8 mouse cellular contexts compared by ENCODE assay signal in the genomic region with DNA sequence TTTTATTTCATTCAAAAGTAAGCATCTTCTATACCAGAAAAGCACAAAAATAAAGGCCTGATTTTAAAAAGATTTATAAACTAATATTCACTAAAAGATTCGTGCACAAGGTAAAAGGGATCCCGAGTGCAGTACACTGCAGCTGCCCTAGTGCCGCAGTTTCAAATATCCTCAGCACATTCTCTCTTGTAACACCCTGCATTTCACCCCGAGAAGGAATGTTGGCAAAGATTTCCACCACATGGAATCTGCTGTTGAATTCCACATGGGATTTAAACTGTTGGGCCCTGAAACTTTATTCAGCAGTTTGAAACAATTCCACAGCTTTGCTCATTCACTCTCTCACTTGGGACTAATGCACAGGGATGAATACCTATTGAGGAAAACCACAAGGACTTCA. TPM values are rescaled to one million over a fixed set of nuclear protein-coding genes. Genes with fewer than 3 reads are reported as not detected.
DNase-seq lines count a peak whose midpoint lies in the region; ATAC-seq lines count a peak whose summit lies in the region.

A gene (plus strand): TSS at position 333 of the 400 bp plus-strand sequence.

- 78% methylated on average over 4 of the region's 4 CpGs for WGBS in hindbrain, embryonic 16.5 days
- 84% methylated on average over 4 of the region's 4 CpGs for WGBS in hindbrain, embryonic 13.5 days
- 23% methylated on average over 4 of the region's 4 CpGs for WGBS in embryonic facial prominence, embryonic 15.5 days

- H3K4me2 ChIP-seq in hindbrain, embryonic 16.5 days (ENCODE audit: low read length): no peak within 1 kb of the TSS
- H3K4me2 ChIP-seq in hindbrain, embryonic 13.5 days: no peak within 1 kb of the TSS
- 0 out of 2 replicates have a peak within 1 kb of the TSS, but pooled peaks have one; percentile 8 for H3K4me2 ChIP-seq in embryonic facial prominence, embryonic 15.5 days (replicated peaks)

- H3K4me1 ChIP-seq in hindbrain, embryonic 16.5 days (ENCODE audit: control insufficient read depth, insufficient read depth, low read depth, low read length): no peaks in the 10 kb centered on the region
- no peaks in the 10 kb centered on the region for H3K4me1 ChIP-seq in hindbrain, embryonic 13.5 days (replicated peaks)
- H3K4me1 ChIP-seq in embryonic facial prominence, embryonic 15.5 days: no peaks in the 10 kb centered on the region

- H3K27me3 ChIP-seq in hindbrain, embryonic 16.5 days (replicated peaks; ENCODE audit: control insufficient read depth, insufficient read depth, low read length): no peaks in the 10 kb centered on the region
- no peaks in the 10 kb centered on the region for H3K27me3 ChIP-seq in hindbrain, embryonic 13.5 days
- no peaks in the 10 kb centered on the region for H3K27me3 ChIP-seq in embryonic facial prominence, embryonic 15.5 days

- peak; percentile 53 for DNase-seq in heart, postnatal 4 days
- peak; percentile 71 for DNase-seq in lung, postnatal 10 days
- no peak for DNase-seq in layer of hippocampus, postnatal 36 days
- no peak for DNase-seq in ovary, postnatal 10 days (ENCODE audit: low spot score)

- ATAC-seq in hindbrain, embryonic 16.5 days: no peak
- ATAC-seq in hindbrain, embryonic 13.5 days (ENCODE audit: low FRiP score): no peak
- no peak; the same call in 1 of the 2 replicates for ATAC-seq in embryonic facial prominence, embryonic 15.5 days (ENCODE audit: insufficient number of reproducible peaks, low FRiP score, low TSS enrichment, low read depth)
- no peak for ATAC-seq in megakaryocyte, adult 5-6 weeks (ENCODE audit: poor library complexity, severe bottlenecking)

- no peaks in the 10 kb centered on the region for H3K36me3 ChIP-seq in hindbrain, embryonic 16.5 days (ENCODE audit: control insufficient read depth, insufficient read depth, low read length)
- no peaks in the 10 kb centered on the region for H3K36me3 ChIP-seq in hindbrain, embryonic 13.5 days
- no peaks in the 10 kb centered on the region for H3K36me3 ChIP-seq in embryonic facial prominence, embryonic 15.5 days

- no peaks in the 10 kb centered on the region for H3K9me3 ChIP-seq in hindbrain, embryonic 16.5 days (ENCODE audit: control insufficient read depth, low read length)
- no peaks in the 10 kb centered on the region for H3K9me3 ChIP-seq in hindbrain, embryonic 13.5 days
- no peaks in the 10 kb centered on the region for H3K9me3 ChIP-seq in embryonic facial prominence, embryonic 15.5 days (replicated peaks)

- H3K9ac ChIP-seq in hindbrain, embryonic 16.5 days (ENCODE audit: low read depth, low read length): no peak within 1 kb of the TSS
- H3K9ac ChIP-seq in hindbrain, embryonic 13.5 days: no peak within 1 kb of the TSS
- H3K9ac ChIP-seq in embryonic facial prominence, embryonic 15.5 days: no peak within 1 kb of the TSS

- no peak within 1 kb of the TSS for H3K27ac ChIP-seq in hindbrain, embryonic 16.5 days (ENCODE audit: low read depth, low read length)
- no peak within 1 kb of the TSS for H3K27ac ChIP-seq in hindbrain, embryonic 13.5 days
- H3K27ac ChIP-seq in embryonic facial prominence, embryonic 15.5 days (replicated peaks): peak within 1 kb of the TSS; percentile 65

- H3K4me3 ChIP-seq in hindbrain, embryonic 16.5 days (ENCODE audit: low read length): no peak within 1 kb of the TSS
- H3K4me3 ChIP-seq in hindbrain, embryonic 13.5 days: no peak within 1 kb of the TSS
- H3K4me3 ChIP-seq in embryonic facial prominence, embryonic 15.5 days (replicated peaks): peak within 1 kb of the TSS; percentile 36

RNA-seq across cellular contexts. Expression of the gene that starts here (rescaled TPM):
- 14.1 and 18.9 TPM in 2 replicates for polyA plus RNA-seq in hindbrain, embryonic 16.5 days (2015; fragmentation: Nextera tagmentation; extraction: Ambion mirVana)
- polyA plus RNA-seq in hindbrain, embryonic 13.5 days (2015; fragmentation: Nextera tagmentation; extraction: Ambion mirVana): 8.1 and 14.9 TPM in 2 replicates
- polyA plus RNA-seq in embryonic facial prominence, embryonic 15.5 days (2015; fragmentation: Nextera tagmentation; extraction: Ambion mirVana): 201 and 212 TPM in 2 replicates
- 10 to 100 TPM; 70.5 to 74.2 TPM for total RNA-seq in heart, postnatal 4 days (2021)
- total RNA-seq in layer of hippocampus, postnatal 36 days (2021): 1 to 10 TPM; 3.7 to 5.4 TPM
- 0.07 and 0.40 TPM in 2 replicates for total RNA-seq in megakaryocyte, adult 5-6 weeks (2015)
- 0.15 and 0.77 TPM in 2 replicates for total RNA-seq in megakaryocyte, adult 5-6 weeks (2017)

Comparison
In these comparisons a context has a peak if more than half of its experiments do, and no peak if none do; other contexts are left out.
1. RNA of the gene that starts here (total RNA-seq): 70.5 to 74.2 TPM in heart, postnatal 4 days; 3.7 to 5.4 TPM in layer of hippocampus, postnatal 36 days and 0.07 to 0.77 TPM in megakaryocyte, adult 5-6 weeks; every median in the first group is over 10 times any median in the second.
2. RNA of the gene that starts here (polyA plus RNA-seq): 201 to 212 TPM in embryonic facial prominence, embryonic 15.5 days; 14.1 to 18.9 TPM in hindbrain, embryonic 16.5 days and 8.1 to 14.9 TPM in hindbrain, embryonic 13.5 days; every median in the first group is over 10 times any median in the second.
3. DNase-seq: peak in heart, postnatal 4 days (single experiment) and lung, postnatal 10 days (single experiment); none in layer of hippocampus, postnatal 36 days (0 of 2) and ovary, postnatal 10 days (single experiment).